Mouse (Mus musculus): ENCODE data around the gene Agfg1. TPM values are rescaled to one million over a fixed set of nuclear protein-coding genes. Genes with fewer than 3 reads are reported as not detected.
"Not testable (repeated sequence)": the region's sequence is repeated elsewhere in the genome, so short reads cannot be mapped to it uniquely, and the experiment has no call there.

Agfg1 gene
- total RNA-seq, 2 experiments from 2014 or later: 30.1 to 42.1 TPM

DNA sequence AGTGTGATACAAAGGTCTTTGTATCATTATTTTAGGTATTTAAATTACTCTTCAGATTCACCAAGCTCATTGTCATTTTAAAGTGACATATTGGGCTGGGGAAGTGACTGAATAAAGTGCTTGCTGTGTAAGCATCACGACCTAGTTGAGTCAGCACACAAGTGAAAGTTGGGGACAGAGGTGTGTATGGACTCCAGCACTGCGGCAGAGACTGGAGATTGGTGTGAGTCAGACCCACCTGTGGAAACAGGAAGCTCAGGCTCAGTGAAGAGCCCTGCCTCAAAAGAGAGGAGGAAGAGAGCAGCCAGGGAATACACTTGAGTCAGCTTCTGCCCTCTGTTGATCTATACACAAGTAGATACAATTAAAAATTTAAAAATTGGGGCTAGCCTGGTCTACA lies 39.9 kb downstream of the Agfg1 start:
- no peak for ATAC-seq (replicated peaks; ENCODE audit: low FRiP score, low TSS enrichment, poor library complexity, severe bottlenecking)

DNA sequence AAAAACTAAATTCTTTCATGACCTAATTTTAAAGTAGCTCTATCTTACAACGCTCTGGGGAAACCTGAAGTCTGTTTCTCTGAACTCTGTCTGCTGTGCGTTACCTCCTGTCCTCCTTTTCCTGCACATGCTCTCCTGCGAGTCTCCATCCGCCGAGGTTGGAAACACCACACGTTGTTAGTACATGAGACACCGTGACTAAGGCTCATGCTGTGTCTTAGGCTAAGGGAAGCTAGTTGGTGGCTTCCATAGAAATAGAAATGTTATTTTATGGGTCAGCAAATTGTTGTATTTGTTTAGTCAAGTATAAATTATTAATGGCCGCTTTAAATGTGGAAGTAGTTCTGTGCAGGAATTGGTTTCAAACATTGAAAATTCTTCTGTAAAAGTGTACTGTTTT lies 40.9 kb downstream of the Agfg1 start:
- no peak for ATAC-seq (replicated peaks; ENCODE audit: low FRiP score, low TSS enrichment, poor library complexity, severe bottlenecking)

DNA sequence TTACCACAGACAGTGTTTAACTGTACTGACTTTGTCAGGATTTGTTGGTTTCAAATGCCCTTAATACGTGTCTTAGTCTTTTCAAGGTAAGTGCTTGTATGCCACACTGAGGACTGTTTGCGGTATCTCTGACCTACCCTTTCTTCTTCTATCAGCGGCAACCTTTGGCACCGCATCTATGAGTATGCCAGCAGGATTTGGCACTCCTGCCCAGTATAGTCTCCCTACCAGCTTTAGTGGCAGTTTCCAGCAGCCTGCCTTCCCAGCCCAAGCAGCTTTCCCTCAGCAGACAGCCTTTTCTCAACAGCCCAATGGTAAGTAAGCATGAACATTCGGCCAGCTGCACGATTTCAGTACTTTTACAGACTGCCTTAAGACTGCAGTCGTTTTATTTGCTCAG lies 54.0 kb downstream of the Agfg1 start:
- no peak for ATAC-seq (replicated peaks; ENCODE audit: low FRiP score, low TSS enrichment, poor library complexity, severe bottlenecking)

DNA sequence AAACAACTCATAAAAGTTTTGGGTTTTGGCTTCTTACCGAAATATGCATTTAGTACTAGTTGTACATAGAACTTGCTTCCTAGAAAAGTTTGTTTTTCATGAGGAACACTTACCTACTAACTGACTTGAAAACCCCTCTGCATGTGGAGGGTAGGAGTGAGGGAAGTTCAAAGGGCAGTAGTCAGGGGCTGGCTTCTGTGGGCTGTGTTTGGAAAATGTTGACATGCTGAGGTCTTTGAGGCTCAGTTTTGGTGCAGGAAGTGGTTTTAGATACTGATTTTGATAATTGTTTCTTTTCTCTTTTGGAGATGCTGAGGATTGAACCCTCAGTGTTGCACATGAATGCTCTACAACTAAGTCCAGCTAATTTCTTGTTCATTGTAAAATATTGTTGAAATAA lies 61.3 kb downstream of the Agfg1 start:
- no peak for ATAC-seq (replicated peaks; ENCODE audit: low FRiP score, low TSS enrichment, poor library complexity, severe bottlenecking)

DNA sequence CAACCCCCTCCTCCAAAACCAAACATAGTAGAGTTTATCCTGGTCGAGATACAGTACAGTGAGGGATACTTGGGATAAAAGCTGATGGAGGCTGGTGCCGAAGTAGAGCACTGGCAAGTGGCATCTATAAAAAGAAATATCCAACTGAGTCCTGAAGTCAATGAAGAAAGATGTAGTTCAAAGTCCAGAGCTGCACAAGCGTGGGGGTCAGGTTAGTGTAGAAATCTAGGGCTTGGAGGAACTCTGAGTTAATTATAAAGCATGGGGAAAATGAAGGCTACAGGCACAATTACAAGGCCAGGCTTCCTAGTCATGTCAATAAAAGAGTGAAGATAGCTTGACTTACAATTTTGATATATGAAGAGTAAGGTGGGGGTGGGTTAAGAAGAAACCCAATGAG lies 61.9 kb downstream of the Agfg1 start:
- ATAC-seq (replicated peaks; ENCODE audit: low FRiP score, low TSS enrichment, poor library complexity, severe bottlenecking): no peak

DNA sequence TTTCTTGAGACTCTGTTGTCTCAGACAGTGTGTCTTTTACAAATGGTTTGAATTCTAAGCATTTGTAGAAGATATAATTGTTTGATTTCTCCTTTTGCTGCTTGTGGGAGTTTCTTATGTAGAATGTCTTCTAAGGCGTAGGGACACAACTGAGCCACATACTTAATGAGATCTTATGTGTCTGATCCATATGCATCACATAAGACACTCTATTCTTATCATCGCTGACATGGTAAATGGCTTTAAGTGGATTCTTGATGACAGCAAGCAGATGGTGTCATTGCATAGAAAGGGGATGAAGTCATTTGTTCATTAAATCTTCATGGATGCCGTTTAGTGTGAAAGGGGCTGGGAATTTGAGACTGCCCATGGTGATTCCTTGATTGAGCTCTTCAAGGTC lies 66.6 kb downstream of the Agfg1 start:
- no peak for ATAC-seq (replicated peaks; ENCODE audit: low FRiP score, low TSS enrichment, poor library complexity, severe bottlenecking)

DNA sequence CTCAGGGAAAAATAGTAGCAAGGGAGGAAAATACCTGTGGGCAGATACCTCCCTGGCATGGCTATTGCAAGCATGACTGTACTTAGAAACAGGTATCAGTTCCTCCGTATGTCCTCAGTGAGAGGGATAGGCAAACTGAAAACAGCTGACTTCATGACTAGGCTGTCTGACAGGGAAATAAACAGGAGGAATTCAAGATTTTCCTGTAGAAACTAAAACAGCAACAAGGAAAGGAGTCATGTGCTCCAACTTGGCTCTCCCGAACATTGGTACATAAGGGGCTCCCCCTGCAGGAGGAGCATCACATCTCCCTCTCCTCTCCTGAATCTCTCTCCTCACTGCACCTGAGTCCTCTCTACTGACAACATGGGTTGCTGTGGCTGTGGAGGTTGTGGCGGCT lies 73.7 kb downstream of the Agfg1 start, which contains the start of gene A030005L19Rik:
TSS of gene A030005L19Rik (plus strand) at position 301 of the 400 bp plus-strand sequence.
- ATAC-seq (replicated peaks; ENCODE audit: low FRiP score, low TSS enrichment, poor library complexity, severe bottlenecking): no peak

DNA sequence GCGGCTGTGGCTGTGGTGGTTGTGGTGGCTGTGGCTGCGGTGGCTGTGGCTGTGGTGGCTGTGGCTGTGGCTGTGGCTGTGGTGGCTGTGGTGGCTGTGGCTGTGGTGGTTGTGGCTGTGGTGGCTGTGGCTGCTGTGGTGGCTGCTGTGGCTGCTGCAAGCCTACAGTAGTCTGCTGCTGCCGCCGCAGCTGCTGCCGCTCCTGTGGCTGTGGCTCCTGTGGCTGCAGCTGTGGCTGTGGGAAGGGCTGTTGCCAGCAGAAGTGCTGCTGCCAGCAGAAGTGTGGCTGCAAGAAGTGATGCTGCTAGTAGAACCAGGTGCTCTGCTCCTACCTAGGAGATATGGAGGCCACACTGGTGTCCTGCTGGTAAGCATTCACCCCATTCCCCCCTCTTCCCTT lies 74.2 kb downstream of the Agfg1 start:
- not testable (repeated sequence) for ATAC-seq (replicated peaks; ENCODE audit: low FRiP score, low TSS enrichment, poor library complexity, severe bottlenecking)

DNA sequence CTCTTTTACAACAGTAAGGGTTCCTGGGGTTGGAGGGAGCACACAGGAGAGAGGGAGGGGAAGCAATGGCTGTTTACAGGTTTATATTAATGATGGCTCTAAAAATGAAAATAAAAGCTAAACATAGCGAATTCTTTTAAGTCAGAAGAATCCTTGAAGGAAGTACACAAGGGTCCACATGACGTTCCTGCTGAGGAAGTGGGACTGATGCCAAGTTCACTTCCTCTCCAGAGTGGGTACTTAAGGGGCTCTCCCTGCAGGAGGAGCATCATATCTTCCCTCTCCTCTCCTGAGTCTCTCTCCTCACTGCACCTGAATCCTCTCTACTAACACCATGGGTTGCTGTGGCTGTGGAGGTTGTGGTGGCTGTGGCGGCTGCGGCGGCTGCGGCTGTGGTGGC lies 85.4 kb downstream of the Agfg1 start, which contains the start of gene A030014E15Rik:
TSS of gene A030014E15Rik (plus strand) at position 268 of the 400 bp plus-strand sequence.
- ATAC-seq (replicated peaks; ENCODE audit: low FRiP score, low TSS enrichment, poor library complexity, severe bottlenecking): no peak

DNA sequence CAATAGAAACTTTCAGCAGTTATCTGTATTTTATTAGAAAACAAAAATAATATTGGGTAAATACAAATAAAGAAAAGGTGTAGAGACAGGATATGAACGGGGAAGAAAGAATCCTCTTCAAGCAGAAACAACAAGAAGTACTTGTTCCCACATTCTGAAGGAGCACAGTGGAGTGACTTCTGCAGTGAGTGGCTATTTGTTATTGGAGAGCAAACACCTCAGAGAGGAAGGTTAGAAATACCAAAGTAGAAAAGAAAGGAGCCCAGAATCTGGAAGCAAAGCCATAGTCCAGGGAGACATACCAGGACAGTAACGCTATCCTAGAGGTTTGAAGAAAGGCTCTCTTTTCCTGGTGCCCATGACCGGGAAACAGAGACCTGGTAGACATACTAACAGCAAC lies 91.3 kb downstream of the Agfg1 start:
- not testable (repeated sequence) for ATAC-seq (replicated peaks; ENCODE audit: low FRiP score, low TSS enrichment, poor library complexity, severe bottlenecking)

DNA sequence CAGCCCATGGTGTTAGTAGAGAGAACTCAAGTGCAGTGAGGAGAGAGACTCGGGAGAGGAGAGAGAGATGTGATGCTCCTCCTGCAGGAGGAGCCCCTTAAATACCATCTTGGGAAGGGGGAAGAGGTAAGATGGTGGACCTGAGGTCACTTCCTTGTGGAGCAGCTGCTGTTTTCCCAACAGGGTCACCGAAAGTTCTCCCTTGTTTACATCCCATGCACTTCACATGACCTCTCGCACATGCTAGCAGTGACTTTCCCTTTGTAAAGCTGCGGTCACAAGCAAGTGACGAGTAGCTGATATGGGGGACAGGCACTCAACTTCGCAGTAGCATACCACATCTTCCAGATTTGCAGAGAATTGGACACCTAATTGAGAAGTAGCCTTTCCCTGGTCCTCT lies 92.0 kb downstream of the Agfg1 start, which contains the start of gene Gm6217:
TSS of gene Gm6217 (minus strand) at position 74 of the 400 bp plus-strand sequence.
- ATAC-seq (replicated peaks; ENCODE audit: low FRiP score, low TSS enrichment, poor library complexity, severe bottlenecking): not testable (repeated sequence)

DNA sequence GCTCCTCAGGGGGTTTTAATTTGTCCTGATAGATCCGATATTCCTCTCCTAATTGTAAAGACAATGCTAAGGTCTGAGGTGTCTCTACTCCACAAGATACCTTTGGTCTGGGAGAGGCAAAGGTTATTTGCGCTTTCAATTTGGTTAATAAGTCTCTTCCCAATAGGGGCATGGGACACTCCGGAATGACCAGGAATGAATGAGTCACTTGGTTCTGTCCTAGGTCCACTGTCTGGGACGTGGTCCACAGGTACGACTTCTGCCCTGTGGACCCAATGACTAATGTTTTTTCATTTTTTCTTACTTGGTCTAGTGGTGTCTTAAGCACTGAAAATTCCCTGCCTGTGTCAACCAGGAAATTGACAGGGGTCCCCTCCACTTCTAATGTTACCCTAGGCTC lies 99.4 kb downstream of the Agfg1 start:
- no peak for ATAC-seq (replicated peaks; ENCODE audit: low FRiP score, low TSS enrichment, poor library complexity, severe bottlenecking)

DNA sequence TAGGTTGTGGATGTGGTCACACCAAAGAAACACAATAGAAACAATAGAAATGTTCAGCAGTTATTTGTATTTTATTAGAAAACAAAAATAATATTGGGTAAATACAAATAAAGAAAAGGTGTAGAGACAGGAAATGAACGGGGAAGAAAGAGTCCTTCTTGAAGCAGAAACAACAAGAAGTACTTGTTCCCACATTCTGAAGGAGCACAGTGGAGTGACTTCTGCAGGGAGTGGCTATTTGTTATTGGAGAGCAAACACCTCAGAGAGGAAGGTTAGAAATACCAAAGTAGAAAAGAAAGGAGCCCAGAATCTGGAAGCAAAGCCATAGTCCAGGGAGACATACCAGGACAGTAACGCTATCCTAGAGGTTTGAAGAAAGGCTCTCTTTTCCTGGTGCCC lies 103.2 kb downstream of the Agfg1 start:
- ATAC-seq (replicated peaks; ENCODE audit: low FRiP score, low TSS enrichment, poor library complexity, severe bottlenecking): not testable (repeated sequence)

DNA sequence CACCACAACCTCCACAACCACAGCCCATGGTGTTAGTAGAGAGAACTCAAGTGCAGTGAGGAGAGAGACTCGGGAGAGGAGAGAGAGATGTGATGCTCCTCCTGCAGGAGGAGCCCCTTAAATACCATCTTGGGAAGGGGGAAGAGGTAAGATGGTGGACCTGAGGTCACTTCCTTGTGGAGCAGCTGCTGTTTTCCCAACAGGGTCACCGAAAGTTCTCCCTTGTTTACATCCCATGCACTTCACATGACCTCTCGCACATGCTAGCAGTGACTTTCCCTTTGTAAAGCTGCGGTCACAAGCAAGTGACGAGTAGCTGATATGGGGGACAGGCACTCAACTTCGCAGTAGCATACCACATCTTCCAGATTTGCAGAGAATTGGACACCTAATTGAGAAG lies 104.0 kb downstream of the Agfg1 start, which contains the start of gene A030003K21Rik:
TSS of gene A030003K21Rik (minus strand) at position 94 of the 400 bp plus-strand sequence.
- ATAC-seq (replicated peaks; ENCODE audit: low FRiP score, low TSS enrichment, poor library complexity, severe bottlenecking): not testable (repeated sequence)

DNA sequence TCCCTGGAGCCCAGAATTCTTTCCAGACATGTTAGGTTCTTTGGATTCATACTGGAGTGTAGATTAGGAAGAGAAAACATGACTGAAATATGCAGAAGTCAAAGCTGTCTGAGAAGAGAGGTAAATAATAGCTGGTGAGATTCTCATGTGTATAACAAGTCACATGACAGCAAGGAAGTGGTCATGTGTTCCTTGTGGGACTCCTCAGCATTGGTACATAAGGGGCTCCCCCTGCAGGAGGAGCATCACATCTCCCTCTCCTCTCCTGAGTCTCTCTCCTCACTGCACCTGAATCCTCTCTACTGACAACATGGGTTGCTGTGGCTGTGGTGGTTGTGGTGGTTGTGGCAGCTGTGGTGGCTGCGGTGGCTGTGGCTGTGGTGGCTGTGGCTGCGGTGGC lies 106.7 kb downstream of the Agfg1 start:
- not testable (repeated sequence) for ATAC-seq (replicated peaks; ENCODE audit: low FRiP score, low TSS enrichment, poor library complexity, severe bottlenecking)

DNA sequence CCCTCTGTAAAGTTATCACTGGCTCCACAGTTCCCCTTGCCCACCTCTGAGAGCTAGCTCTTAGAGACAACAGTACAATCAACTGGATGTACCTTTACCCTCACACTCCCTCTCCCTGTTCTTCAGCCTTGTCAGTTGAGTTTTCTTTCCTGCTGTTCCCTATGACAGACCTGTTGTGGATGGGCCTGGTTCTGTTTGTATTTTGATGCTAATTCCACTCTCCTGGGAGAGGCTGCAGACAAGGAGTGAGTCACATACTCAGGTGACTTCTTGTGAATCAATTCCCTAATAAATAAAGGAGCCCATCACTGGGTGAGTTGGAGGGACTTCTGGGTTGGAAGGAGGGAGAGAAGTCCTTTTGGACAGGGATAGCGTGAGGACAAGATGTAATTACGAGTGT lies 109.3 kb downstream of the Agfg1 start:
- ATAC-seq (replicated peaks; ENCODE audit: low FRiP score, low TSS enrichment, poor library complexity, severe bottlenecking): no peak

Other genes with a start within 250 kb of the Agfg1 start
- gene Mff, start 114.6 kb upstream of the Agfg1 start, total RNA-seq (2014; fragmentation: Nextera tagmentation): 106 and 145 TPM in 2 replicates
- gene Mff, start 114.6 kb upstream of the Agfg1 start, total RNA-seq (2017): 77.1 and 95.3 TPM in 2 replicates
- gene Tm4sf20, start 71.0 kb upstream of the Agfg1 start, total RNA-seq (2014; fragmentation: Nextera tagmentation): not detected in 2 replicates
- not detected in 2 replicates for gene Tm4sf20, start 71.0 kb upstream of the Agfg1 start, total RNA-seq (2017)
- gene Gm47791, start 68.2 kb upstream of the Agfg1 start, total RNA-seq (2014; fragmentation: Nextera tagmentation): not detected in 2 replicates
- not detected in 2 replicates for gene Gm47791, start 68.2 kb upstream of the Agfg1 start, total RNA-seq (2017)
- not detected in 2 replicates for gene A030005L19Rik, start 73.8 kb downstream of the Agfg1 start, total RNA-seq (2014; fragmentation: Nextera tagmentation)
- gene A030005L19Rik, start 73.8 kb downstream of the Agfg1 start, total RNA-seq (2017): not detected in 2 replicates
- gene A030014E15Rik, start 85.4 kb downstream of the Agfg1 start, total RNA-seq (2014; fragmentation: Nextera tagmentation): not detected in 2 replicates
- not detected in 2 replicates for gene A030014E15Rik, start 85.4 kb downstream of the Agfg1 start, total RNA-seq (2017)
- not detected in 2 replicates for gene Gm6217, start 91.9 kb downstream of the Agfg1 start, total RNA-seq (2014; fragmentation: Nextera tagmentation)
- gene Gm6217, start 91.9 kb downstream of the Agfg1 start, total RNA-seq (2017): not detected in 2 replicates
- gene A030003K21Rik, start 103.9 kb downstream of the Agfg1 start, total RNA-seq (2014; fragmentation: Nextera tagmentation): not detected in 2 replicates
- gene A030003K21Rik, start 103.9 kb downstream of the Agfg1 start, total RNA-seq (2017): not detected in 2 replicates
- not detected in 2 replicates for gene Gm7544, start 116.5 kb downstream of the Agfg1 start, total RNA-seq (2014; fragmentation: Nextera tagmentation)
- gene Gm7544, start 116.5 kb downstream of the Agfg1 start, total RNA-seq (2017): not detected in 2 replicates
- gene Gm47955, start 120.8 kb downstream of the Agfg1 start, total RNA-seq (2014; fragmentation: Nextera tagmentation): not detected in 2 replicates
- gene Gm47955, start 120.8 kb downstream of the Agfg1 start, total RNA-seq (2017): not detected in 2 replicates
- not detected in 2 replicates for gene Gm47959, start 161.1 kb downstream of the Agfg1 start, total RNA-seq (2014; fragmentation: Nextera tagmentation)
- gene Gm47959, start 161.1 kb downstream of the Agfg1 start, total RNA-seq (2017): not detected in 2 replicates
- not detected in 2 replicates for gene Slc19a3, start 199.0 kb downstream of the Agfg1 start, total RNA-seq (2014; fragmentation: Nextera tagmentation)
- not detected in 2 replicates for gene Slc19a3, start 199.0 kb downstream of the Agfg1 start, total RNA-seq (2017)
- not detected in 2 replicates for gene Krtap28-10, start 203.0 kb downstream of the Agfg1 start, total RNA-seq (2014; fragmentation: Nextera tagmentation)
- gene Krtap28-10, start 203.0 kb downstream of the Agfg1 start, total RNA-seq (2017): not detected in 2 replicates
- not detected in 2 replicates for gene Gm47969, start 205.4 kb downstream of the Agfg1 start, total RNA-seq (2014; fragmentation: Nextera tagmentation)
- gene Gm47969, start 205.4 kb downstream of the Agfg1 start, total RNA-seq (2017): not detected in 2 replicates
- gene A030005K14Rik, start 219.9 kb downstream of the Agfg1 start, total RNA-seq (2014; fragmentation: Nextera tagmentation): not detected in 2 replicates
- gene A030005K14Rik, start 219.9 kb downstream of the Agfg1 start, total RNA-seq (2017): not detected in 2 replicates
- gene Krtap28-13, start 221.4 kb downstream of the Agfg1 start, total RNA-seq (2014; fragmentation: Nextera tagmentation): not detected in 2 replicates
- not detected in 2 replicates for gene Krtap28-13, start 221.4 kb downstream of the Agfg1 start, total RNA-seq (2017)